Mouse (Mus musculus) cerebellum, adult 2 months (tissue): ENCODE results near the gene Pno1. TPM values are rescaled to one million over a fixed set of nuclear protein-coding genes. Genes with fewer than 3 reads are reported as not detected.

ENCODE experiments used
- DNase-seq, 2 experiments: peaks; one replicate each; pipeline ENCODE4 v3.0.0; 2021
- H3K27ac ChIP-seq: fragments of 200-500 bp; 2 replicates; pipeline ENCODE4 v1.5.1; 2012; ENCODE audit warnings: low read length, control low read depth, inconsistent platforms; ENCODE audit not compliant: insufficient read depth
- H3K27me3 ChIP-seq: fragments of 200-500 bp; 2 replicates; pipeline ENCODE4 v1.6.1; 2012; ENCODE audit warnings: inconsistent platforms, mild to moderate bottlenecking, low read length, moderate library complexity; ENCODE audit not compliant: control insufficient read depth, insufficient read depth
- H3K4me1 ChIP-seq: fragments of 200-500 bp; 2 replicates; pipeline ENCODE4 v1.6.1; 2011; ENCODE audit warnings: low read length; ENCODE audit not compliant: control insufficient read depth, insufficient read depth
- H3K4me3 ChIP-seq: fragments of 200-500 bp; replicated peaks from 2 replicates; pipeline ENCODE3; 2011; ENCODE audit warnings: mild to moderate bottlenecking, low read depth, low read length, control low read depth; ENCODE audit not compliant: insufficient read depth
- CTCF ChIP-seq: fragments of 200-500 bp; IDR thresholded peaks from 2 replicates; pipeline ENCODE4 v1.5.1; 2011; ENCODE audit warnings: low read depth, mild to moderate bottlenecking, control low read depth, low read length, moderate library complexity, borderline replicate concordance; ENCODE audit not compliant: insufficient read depth
- POLR2A ChIP-seq: fragments of 200-500 bp; IDR thresholded peaks from 2 replicates; pipeline ENCODE4 v1.6.1; 2011; ENCODE audit warnings: low read length, control low read depth, borderline replicate concordance; ENCODE audit not compliant: insufficient read depth
- WGBS: fragments of 180-500 bp; shearing (Covaris S2); methylation state at CpG from one replicate; pipeline ENCODE4 v1.1.7; 2018; 5-methylcytosine and 5-hydroxymethylcytosine counted together
- polyA plus RNA-seq: library from polyadenylated mRNA; depleted of rRNA; stranded (reverse); fragments of >200 nt; gene quantifications from 2 replicates; pipeline ENCODE4 v1.2.3, GENCODE M21; 2012

Gene Pno1
- polyA plus RNA-seq, 1 experiment = 17.6 TPM

DNA sequence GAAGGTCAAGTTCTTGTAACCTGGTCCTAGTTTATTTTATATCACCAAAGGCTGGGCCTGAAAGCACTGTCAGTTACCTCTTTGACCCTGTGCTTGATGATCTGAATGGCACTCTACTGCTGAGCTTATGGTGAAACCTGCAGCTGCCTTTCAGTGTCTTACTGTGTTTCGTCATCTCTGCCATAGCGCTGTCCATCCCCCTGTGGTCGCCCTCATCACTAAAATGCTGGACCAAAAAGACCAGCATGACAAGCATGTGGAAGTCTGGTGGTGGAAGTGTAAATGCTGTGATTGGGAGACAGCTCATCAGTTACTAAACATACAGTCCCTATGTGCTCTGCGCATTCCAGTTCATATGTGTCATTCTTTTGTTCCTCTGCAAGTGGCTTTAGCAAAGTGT is 39.1 kb downstream of the Pno1 start:
- no peaks in the 10 kb centered on the region for H3K27me3 ChIP-seq
- WGBS = 78% methylated on average over 4 of the region's 4 CpGs
- no peak for TF ChIP-seq CTCF
- TF ChIP-seq POLR2A = no peak
- peaks cover 2% of the 10 kb centered on the region; the same call in 1 of the 2 replicates for H3K4me1 ChIP-seq
- H3K27ac ChIP-seq = no peak overlapping the region
- no peak for DNase-seq
- H3K4me3 ChIP-seq = no peak overlapping the region

DNA sequence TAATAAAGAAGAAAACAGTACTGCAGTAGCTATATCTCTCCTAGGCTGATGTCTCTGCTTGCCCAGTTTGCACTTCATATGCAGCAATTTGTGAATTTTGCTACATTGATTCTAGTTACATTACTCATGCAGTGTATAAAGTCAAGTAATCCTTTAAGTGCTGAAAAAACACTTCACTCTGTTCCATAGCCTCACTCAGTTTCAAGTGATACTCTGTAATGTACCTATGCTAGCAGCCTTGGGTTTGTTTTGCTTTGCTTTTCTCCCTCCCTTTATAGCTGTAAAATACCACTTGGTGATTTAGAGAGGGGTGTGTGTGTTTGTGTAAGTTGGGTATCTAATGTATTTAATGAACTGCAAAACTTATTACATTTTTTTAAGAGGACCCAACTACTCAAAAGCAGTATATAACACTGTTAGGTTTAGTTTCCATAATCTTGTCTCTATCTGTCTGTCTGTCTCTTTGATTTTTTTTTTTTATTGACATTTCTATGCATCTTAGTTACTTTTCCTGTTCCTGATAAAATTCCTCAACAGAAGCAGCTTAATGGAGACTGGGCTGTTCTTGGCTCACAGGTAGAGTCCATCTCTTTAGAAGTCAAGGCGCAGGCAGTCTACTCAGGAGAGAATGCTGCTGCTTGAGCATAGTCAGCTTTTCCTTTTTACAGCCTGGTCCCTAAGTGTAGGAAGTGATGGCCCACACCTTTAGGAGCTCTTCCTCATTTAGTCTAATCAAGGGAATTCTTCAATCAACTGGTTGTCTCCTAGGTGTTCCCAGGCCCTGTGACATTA is 40.2 kb downstream of the Pno1 start:
- H3K27me3 ChIP-seq = no peaks in the 10 kb centered on the region

DNA sequence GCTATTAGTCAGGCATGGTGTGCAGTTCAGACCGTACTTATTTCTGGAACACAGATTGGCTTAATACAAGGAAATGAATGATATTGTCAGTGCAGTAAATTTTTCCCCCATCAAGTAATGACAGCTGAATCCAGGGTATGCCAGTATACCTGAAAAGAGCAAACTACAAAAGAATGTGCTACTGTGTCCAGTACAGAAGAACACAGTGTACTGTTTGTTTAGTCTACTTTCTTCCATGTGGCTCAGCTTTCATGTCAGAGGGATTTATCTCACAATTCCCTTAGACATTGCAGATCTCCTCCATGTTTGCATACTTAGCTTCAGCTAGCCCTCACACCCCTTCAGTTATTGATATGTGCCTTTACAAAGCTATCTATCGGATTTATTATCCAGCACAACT is 42.1 kb downstream of the Pno1 start:
- 60% methylated on average over 2 of the region's 2 CpGs for WGBS
- Histone ChIP-seq H3K27ac (no peak overlapping the region), H3K27me3 (no peaks in the 10 kb centered on the region), H3K4me3 (no peak overlapping the region), H3K4me1 (peaks cover 10% of the 10 kb centered on the region)
- DNase-seq = no peak
- TF ChIP-seq POLR2A = no peak
- TF ChIP-seq CTCF = no peak

More for the DNA sequence above, 40.2 kb downstream of the Pno1 start:
- Histone ChIP-seq H3K4me3 (no peak overlapping the region), H3K4me1 (peaks cover 7% of the 10 kb centered on the region; the same call in 1 of the 2 replicates), H3K27ac (no peak overlapping the region)
- TF ChIP-seq CTCF = no peak
- TF ChIP-seq POLR2A = no peak
- no peak for DNase-seq
- WGBS = 85% methylated on average over 1 of the region's 1 CpGs

DNA sequence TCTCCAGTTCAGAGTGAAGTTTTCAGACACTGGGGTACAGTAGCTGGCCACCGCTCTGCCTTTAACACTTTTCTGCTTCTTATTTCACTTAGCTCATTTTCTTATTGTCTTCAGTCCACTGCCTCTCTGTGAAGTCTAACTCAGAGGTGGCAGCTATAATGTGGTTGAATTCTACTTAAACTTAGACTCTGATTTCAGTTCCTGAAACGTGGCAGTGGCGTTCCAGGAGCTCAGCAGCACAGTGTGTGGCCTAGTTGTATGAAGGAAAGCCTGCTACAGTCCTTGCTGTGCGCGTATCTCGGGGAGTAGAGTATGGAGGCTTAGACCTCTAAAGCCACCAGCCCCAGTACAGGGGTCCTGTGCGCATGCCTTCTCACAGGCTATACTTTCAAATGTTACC is 44.7 kb downstream of the Pno1 start:
- no peaks in the 10 kb centered on the region for H3K27me3 ChIP-seq
- H3K4me3 ChIP-seq = no peak overlapping the region
- WGBS = 57% methylated on average over 7 of the region's 7 CpGs
- DNase-seq = no peak
- peaks cover 13% of the 10 kb centered on the region for H3K4me1 ChIP-seq
- no peak overlapping the region for H3K27ac ChIP-seq
- TF ChIP-seq CTCF = no peak

DNA sequence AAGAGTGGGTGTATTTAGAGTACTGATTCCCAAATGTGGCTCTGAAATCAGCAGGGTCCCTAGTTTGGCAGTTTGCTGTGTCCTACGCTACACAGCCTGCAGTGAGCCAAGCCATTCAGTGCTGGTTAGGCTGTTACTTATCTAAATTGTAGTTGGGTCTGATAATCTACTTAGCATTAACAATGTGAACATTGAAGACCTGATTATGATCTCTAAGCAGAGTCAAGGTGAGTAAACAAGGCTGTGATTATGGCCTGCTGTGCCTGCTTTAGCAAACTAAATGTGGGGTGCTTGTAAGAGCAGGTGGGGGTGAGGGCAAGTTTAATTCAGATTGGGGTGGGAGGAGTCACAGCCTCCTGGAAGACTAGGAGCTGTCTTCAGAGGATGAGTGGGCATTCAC is 47.4 kb downstream of the Pno1 start:
- no peak for DNase-seq
- peaks cover 11% of the 10 kb centered on the region for H3K4me1 ChIP-seq
- no peak overlapping the region for H3K27ac ChIP-seq
- 7% methylated on average over 1 of the region's 1 CpGs for WGBS
- H3K4me3 ChIP-seq = no peak overlapping the region
- no peaks in the 10 kb centered on the region for H3K27me3 ChIP-seq
- TF ChIP-seq POLR2A (no peak), CTCF (no peak)

DNA sequence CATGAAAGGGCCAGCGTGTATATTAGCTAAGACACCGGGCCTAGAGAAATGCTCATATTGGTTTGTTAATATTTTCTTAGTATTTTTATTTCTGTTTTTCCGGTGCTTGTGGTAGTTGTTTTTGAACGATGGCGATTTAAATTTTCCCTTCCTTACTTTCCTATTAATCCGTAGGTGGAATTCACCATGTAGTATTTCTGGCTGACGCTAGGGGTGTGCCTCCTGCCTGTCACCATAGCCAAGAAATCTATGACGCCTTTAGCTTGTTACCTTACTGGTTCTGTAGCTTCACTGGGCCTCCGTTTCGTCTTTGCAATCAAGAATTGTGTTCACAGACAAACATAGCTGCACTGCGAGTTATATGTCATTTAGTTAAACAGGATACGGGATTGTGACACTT is 51.1 kb downstream of the Pno1 start:
- TF ChIP-seq POLR2A (no peak), CTCF (peak; percentile 67; the same call in 1 of the 2 replicates)
- H3K4me3 ChIP-seq = peak overlapping the region; percentile 90
- DNase-seq = peak; percentile 59 to 78
- H3K27ac ChIP-seq = peak overlapping the region; percentile 72
- 1% methylated on average over 12 of the region's 12 CpGs for WGBS
- H3K4me1 ChIP-seq = peaks cover 6% of the 10 kb centered on the region
- no peaks in the 10 kb centered on the region for H3K27me3 ChIP-seq

DNA sequence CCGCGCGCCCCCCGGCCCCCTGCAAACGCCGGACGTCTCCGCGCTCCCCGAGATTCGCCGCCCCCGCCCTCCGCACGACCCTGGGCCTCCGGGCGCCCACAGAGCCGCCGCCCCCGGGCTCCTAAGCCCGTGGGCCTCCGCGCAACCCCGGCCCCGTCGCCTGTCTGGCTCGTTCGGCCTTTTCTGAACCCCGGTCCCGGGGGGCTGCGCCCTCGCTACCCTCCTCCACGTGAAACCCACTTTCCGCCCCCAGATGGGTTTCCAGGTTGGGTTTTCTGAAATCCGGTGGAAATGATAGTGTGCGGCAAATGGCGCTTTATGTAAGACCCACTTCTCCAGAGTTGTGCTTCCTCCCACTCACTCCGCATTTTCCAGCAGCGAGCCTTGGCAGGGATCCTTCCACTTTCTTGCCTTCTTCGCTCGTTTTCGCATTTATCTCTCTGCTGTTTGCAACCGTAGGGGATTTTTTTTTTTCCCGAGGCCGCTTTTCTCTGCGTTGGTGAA is 51.6 kb downstream of the Pno1 start:
- DNase-seq = peak; percentile 58 to 66
- H3K4me1 ChIP-seq = peaks cover 5% of the 10 kb centered on the region
- H3K4me3 ChIP-seq = peak overlapping the region; percentile 90
- TF ChIP-seq CTCF (no peak), POLR2A (no peak)
- peak overlapping the region; percentile 72 for H3K27ac ChIP-seq
- no peaks in the 10 kb centered on the region for H3K27me3 ChIP-seq
- WGBS = under 1% methylated on average over 43 of the region's 46 CpGs
